Mouse (Mus musculus) activated CD4-positive, CD25-positive, alpha-beta regulatory T cell (primary cell): ENCODE data around the gene Enpp3. TPM values are rescaled to one million over a fixed set of nuclear protein-coding genes. Genes with fewer than 3 reads are reported as not detected.

Source experiments
- polyA plus RNA-seq, 2 experiments: library from polyadenylated mRNA; unstranded; fragments of 100-300 nt; shearing (Covaris generic); gene quantifications; one replicate each; pipeline ENCODE4 v1.2.1; 2017

The Enpp3 gene
- polyA plus RNA-seq, result under 1 TPM in 1 of 2 experiments, not detected in 1; 0.72 TPM

DNA sequence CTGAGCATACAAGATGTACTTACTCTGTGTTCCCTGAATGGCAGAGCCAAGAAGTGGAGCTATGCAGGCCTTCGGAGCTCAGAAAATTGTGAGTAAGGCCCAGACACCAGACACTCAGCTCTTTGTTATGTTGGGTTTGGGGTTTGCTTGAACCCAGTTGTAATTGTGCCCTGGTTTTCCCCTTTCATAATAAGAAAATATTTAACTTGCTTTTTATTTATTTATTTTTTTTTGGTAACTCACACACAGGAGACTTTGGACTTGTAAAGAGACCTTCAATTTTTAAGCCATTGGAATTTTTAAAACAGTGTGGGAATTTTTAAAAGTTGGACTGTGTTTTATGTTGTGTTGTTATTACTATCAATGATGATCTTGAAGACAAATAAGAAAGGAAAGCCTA is at the start of gene Enpp3:
Gene Enpp3 (minus strand): TSS at position 148 of the 400 bp plus-strand sequence.

DNA sequence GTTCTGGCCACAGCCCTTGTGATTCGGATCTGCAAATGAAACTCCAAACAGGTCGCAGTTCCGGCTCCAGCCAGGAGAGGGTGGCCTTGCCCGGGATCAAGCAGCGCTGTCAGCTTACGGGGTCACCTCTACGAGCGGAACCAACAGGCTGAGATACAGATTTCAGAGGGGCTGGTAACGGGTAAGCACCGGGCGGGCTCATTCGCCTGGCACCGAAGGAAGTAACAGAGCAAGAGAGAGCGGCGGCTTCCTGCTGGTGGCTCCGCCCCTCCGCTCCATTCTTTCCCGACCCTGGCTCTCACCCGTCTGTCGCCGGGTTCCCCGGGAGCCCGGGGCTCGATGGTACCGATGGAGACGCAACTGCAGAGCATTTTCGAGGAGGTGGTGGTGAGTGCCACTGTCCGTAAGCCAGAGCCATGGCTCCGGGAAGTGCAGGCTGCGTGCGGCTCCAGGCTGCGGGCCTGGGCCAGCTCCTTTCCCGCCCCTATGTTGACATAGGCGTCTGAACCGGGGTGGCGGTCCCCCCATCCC is 27.2 kb upstream of the Enpp3 start, which contains the start of gene Med23:
Gene Med23 (plus strand): TSS at position 227 of the 531 bp plus-strand sequence.

Other genes with a start within 250 kb of the Enpp3 start
- under 1 TPM in 1 of 2 experiments, not detected in 1; 0.66 TPM for gene Ccn2, start 247.4 kb downstream of the Enpp3 start, polyA plus RNA-seq
- gene Enpp1, start 130.7 kb downstream of the Enpp3 start, polyA plus RNA-seq, result 10 to 100 TPM; 14.4 to 14.7 TPM
- 10 to 100 TPM; 28.6 to 30.5 TPM for gene Med23, start 27.2 kb upstream of the Enpp3 start, polyA plus RNA-seq
- 10 to 100 TPM in 1 of 2 experiments, under 1 TPM in 1; 0.89 to 12.0 TPM for gene Arg1, start 84.7 kb upstream of the Enpp3 start, polyA plus RNA-seq